Mouse (Mus musculus) thymus, adult 2 months (tissue): ENCODE results near the gene Capn2. TPM values are rescaled to one million over a fixed set of nuclear protein-coding genes. Genes with fewer than 3 reads are reported as not detected.

Experiments used
- DNase-seq: peaks from one replicate; pipeline ENCODE4 v3.0.0; 2021
- H3K27ac ChIP-seq: fragments of 200-500 bp; 2 replicates; pipeline ENCODE4 v1.5.1; 2012; ENCODE audit warnings: low read length, control low read depth; ENCODE audit not compliant: control insufficient read depth, insufficient read depth
- H3K27me3 ChIP-seq: fragments of 200-500 bp; 2 replicates; pipeline ENCODE4 v1.6.1; 2012; ENCODE audit warnings: mild to moderate bottlenecking, low read length, moderate library complexity, mixed read lengths; ENCODE audit not compliant: control insufficient read depth, insufficient read depth
- H3K36me3 ChIP-seq: fragments of 200-500 bp; 2 replicates; pipeline ENCODE4 v1.6.1; 2012; ENCODE audit warnings: mild to moderate bottlenecking, low read length, moderate library complexity; ENCODE audit not compliant: control insufficient read depth, insufficient read depth
- H3K4me1 ChIP-seq: fragments of 200-500 bp; replicated peaks from 2 replicates; pipeline ENCODE4 v1.6.1; 2012; ENCODE audit warnings: low read length; ENCODE audit not compliant: control insufficient read depth, insufficient read depth
- H3K4me3 ChIP-seq: fragments of 200-500 bp; 2 replicates; pipeline ENCODE4 v1.5.1; 2012; ENCODE audit warnings: mild to moderate bottlenecking, low read length, control low read depth, moderate library complexity; ENCODE audit not compliant: control insufficient read depth, insufficient read depth
- CTCF ChIP-seq: fragments of 200-500 bp; IDR thresholded peaks from 2 replicates; pipeline ENCODE4 v1.5.1; 2012; ENCODE audit warnings: mild to moderate bottlenecking, control low read depth, low read length, moderate library complexity, borderline replicate concordance; ENCODE audit not compliant: control insufficient read depth, poor library complexity, insufficient read depth; ENCODE audit errors: extremely low read depth
- POLR2A ChIP-seq: fragments of 200-500 bp; IDR thresholded peaks from 2 replicates; pipeline ENCODE4 v1.6.1; 2012; ENCODE audit warnings: mild to moderate bottlenecking, low read length, control low read depth, moderate library complexity; ENCODE audit not compliant: control insufficient read depth, poor library complexity, insufficient read depth; ENCODE audit errors: extremely low read depth
- WGBS: fragments of 180-500 bp; shearing (Covaris S2); methylation state at CpG from one replicate; pipeline ENCODE4 v1.1.7; 2018; 5-methylcytosine and 5-hydroxymethylcytosine counted together
- polyA plus RNA-seq: library from polyadenylated mRNA; depleted of rRNA; stranded (reverse); fragments of >200 nt; gene quantifications from 2 replicates; pipeline ENCODE4 v1.2.3, GENCODE M21; 2012

Capn2 gene
- polyA plus RNA-seq, 1 experiment, result 19.4 TPM

DNA sequence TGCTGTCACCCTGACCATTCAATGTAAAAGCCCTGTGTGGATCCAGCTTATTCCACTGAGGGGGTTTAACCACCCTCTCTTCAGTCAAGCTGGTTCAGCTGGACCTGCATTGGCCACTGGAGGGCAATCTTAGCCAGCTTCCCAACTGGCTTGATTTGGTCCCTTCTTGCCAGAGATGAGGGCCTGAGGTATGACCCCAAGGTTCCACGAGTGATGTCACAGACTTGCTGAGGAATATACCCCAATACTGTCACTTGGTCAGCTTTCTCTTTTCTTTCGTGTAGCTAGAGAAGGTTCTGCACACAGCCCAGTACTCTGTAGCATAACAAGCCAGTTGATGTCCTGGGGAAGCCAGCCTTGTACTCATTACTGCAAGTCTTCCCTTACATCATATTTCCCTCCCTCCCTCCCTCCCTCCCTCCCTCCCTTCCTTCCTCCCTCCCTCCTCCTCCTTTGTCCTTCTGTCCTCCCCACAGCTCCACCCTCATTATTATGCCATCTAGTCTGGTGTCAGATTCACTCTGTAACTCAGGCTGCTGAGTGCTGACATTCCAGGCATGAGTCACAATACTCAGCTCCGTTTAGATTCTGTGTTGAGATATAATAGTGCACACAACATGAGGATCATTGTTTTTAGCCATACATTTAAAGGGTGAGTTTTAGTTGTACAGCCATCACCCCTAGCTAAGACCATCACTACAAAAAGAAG lies 43.1 kb upstream of the Capn2 start:
- Histone ChIP-seq H3K4me1 (peaks cover 5% of the 10 kb centered on the region; the same call in 1 of the 2 replicates), H3K4me3 (no peak overlapping the region), H3K36me3 (no peaks in the 10 kb centered on the region), H3K27ac (no peak overlapping the region), H3K27me3 (no peaks in the 10 kb centered on the region)
- DNase-seq, result peak; percentile 8
- WGBS, result 29% methylated on average over 3 of the region's 3 CpGs
- TF ChIP-seq POLR2A, result no peak
- no peak for TF ChIP-seq CTCF

DNA sequence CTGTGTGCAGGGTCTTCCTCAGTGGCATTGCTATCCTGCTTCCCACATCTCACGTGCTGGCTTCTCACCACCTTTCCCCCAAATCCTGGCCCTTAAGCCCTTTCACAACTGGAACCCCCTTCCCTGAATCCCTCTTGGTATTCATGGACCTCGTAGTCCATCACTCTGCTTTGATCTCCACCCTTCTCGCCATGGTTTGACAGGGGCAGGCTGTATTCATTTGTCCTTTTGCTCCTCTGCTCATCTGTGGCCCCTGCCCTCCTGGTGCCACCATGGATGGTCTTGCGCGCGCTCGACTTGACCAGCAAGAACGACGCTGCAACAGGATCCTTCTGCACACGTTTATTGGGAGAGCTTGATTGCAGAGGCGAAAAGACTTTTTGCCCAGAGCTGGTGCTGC lies 42.1 kb upstream of the Capn2 start:
- Histone ChIP-seq H3K4me3 (no peak overlapping the region), H3K36me3 (no peaks in the 10 kb centered on the region), H3K4me1 (peaks cover 5% of the 10 kb centered on the region; the same call in 1 of the 2 replicates), H3K27ac (no peak overlapping the region), H3K27me3 (no peaks in the 10 kb centered on the region)
- TF ChIP-seq POLR2A, result no peak
- no peak for TF ChIP-seq CTCF
- WGBS, result 97% methylated on average over 11 of the region's 11 CpGs
- no peak for DNase-seq

DNA sequence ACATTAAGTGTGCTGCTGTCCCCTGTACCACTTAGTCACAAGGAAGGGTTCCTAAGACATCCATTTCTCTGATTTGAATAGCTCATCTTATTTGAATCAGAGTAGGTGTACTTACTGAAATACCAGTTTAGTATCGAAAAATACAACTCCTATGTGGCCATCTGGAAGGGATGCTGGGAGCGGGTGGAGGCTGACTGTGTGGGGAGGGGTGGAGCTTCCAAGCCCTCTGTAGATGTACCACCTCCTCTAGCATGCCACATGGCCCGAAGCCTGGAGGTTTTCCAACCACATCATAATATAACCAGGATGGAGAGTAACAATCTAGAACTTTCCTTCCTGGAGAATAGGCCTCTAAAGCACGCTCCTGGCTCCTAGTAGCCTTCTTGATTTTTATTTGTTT lies 40.9 kb upstream of the Capn2 start:
- Histone ChIP-seq H3K27ac (no peak overlapping the region), H3K4me3 (no peak overlapping the region), H3K27me3 (no peaks in the 10 kb centered on the region), H3K36me3 (no peaks in the 10 kb centered on the region), H3K4me1 (peaks cover 5% of the 10 kb centered on the region; the same call in 1 of the 2 replicates)
- no peak for DNase-seq
- TF ChIP-seq POLR2A, result no peak
- no peak for TF ChIP-seq CTCF
- WGBS, result 82% methylated on average over 4 of the region's 4 CpGs

DNA sequence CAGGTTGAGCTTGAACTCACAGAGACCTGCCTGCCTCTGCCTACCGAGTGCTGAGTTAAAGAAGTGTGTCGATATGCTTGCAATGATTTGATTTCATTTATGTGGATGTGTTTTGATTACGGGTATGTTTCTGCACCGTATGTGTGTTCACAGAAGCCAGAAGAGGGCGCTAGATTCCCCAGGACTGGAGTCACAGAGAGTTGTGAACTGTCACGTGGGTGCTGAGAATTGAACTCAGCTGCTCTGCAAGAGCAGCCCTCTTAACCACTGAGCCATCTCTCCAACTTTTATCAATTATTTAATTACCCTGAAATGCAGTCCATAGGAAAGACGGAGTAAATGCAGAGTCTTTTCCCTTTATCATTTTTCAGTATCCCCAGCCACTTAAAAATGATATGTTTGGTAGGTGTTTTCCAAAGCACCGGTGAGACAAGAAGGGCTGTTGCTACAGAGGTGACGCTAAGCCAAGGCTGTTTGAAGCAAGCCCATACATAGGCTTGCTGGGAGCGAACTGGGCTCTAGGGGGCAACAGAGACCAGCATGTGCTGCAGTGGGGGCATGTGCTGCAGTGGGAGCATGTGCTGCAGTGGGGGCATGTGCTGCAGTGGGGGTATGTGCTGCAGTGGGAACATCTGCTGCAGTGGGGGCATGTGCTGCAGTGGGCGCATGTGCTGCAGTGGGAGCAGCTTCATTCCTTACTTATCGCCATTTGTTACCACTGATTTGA lies 36.4 kb upstream of the Capn2 start:
- peak; percentile 58 for DNase-seq
- WGBS, result 67% methylated on average over 12 of the region's 12 CpGs
- no peaks in the 10 kb centered on the region for H3K4me1 ChIP-seq
- H3K27me3 ChIP-seq, result no peaks in the 10 kb centered on the region
- TF ChIP-seq POLR2A (no peak), CTCF (peak; percentile 87)
- no peak overlapping the region for H3K4me3 ChIP-seq
- no peak overlapping the region for H3K27ac ChIP-seq
- no peaks in the 10 kb centered on the region for H3K36me3 ChIP-seq

DNA sequence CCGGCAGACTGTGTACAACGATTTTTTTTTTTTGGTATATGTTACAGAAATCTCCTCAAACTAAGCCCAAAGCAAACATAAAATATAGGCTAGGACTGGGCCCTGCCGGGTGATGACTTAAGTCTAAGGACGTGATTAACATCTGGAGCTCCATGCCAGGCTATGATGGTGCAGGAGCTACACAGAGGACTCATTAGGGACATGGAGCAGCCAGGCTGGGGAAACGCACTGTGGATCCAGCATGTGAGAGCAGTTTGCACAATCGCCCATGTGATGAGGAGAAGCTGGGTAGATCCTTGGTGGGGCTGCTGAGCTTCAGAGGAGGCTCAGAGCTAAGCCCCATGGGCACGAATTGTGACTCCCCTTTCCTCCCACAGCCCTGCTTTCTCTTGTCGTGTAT lies 33.4 kb upstream of the Capn2 start:
- WGBS, result 91% methylated on average over 8 of the region's 8 CpGs
- no peak overlapping the region for H3K4me3 ChIP-seq
- H3K27me3 ChIP-seq, result no peaks in the 10 kb centered on the region
- TF ChIP-seq POLR2A (no peak), CTCF (no peak)
- no peak overlapping the region for H3K27ac ChIP-seq
- no peaks in the 10 kb centered on the region for H3K4me1 ChIP-seq
- H3K36me3 ChIP-seq, result no peaks in the 10 kb centered on the region
- DNase-seq, result no peak

DNA sequence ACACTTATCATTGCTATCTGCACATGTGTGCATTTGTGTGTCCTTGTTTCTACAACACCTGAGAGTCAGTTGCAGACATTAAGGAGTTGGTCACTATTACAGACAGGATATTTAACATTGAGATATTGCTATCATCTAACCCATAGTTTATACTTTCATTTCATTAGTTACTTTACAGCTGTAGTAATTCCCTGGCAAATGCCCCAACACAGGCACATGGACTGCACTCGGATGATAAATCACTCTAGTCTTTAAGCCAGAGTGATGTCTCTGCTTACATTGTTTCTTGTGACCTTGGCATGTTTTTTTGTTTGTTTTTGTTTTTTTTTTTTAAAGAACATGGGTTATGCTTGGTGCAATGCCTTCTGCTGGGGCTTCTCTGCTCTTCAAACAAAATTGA lies 26.5 kb upstream of the Capn2 start:
- H3K4me1 ChIP-seq, result peaks cover 4% of the 10 kb centered on the region
- TF ChIP-seq CTCF (no peak), POLR2A (no peak)
- H3K4me3 ChIP-seq, result no peak overlapping the region
- 94% methylated on average over 1 of the region's 1 CpGs for WGBS
- no peaks in the 10 kb centered on the region for H3K27me3 ChIP-seq
- no peak for DNase-seq
- H3K36me3 ChIP-seq, result no peaks in the 10 kb centered on the region
- no peak overlapping the region for H3K27ac ChIP-seq
